Mouse (Mus musculus): ENCODE measurements at regions not wholly inside any gene's neighbourhood (a gene's known extent, or its start where the extent isn't known, plus 50 kb on each side); places are given as distances from the start of the nearest gene placed in this dataset.

DNA sequence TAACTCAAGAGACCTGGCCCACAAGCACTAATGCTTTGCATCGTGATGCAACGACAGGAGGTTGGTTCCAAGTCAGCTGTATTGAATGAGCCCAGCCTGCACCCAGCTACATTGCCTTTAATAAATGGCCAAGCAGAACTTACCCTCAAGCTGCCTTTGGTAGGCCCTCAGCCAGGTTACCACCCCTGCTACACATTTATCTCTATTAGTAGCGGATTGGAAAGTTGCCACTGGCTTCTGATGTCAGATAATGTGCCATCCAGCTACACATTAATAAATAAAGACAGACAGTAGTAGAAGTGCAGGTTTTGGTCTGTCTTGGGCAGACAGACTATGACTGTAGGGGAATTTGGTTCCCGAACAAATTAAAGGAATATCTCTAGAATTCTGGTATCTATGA is 82.0 kb upstream of the 4930583I09Rik start:
- no peak for DNase-seq (ENCODE audit: low read depth, low spot score)

GRCm38 (mm10) chr17:64916657-64917056 is 80.8 kb upstream of the 4930583I09Rik start:
- DNase-seq (ENCODE audit: low read depth, low spot score) = peak; percentile 56

GRCm38 (mm10) chr17:64915708-64916107 is 79.8 kb upstream of the 4930583I09Rik start:
- DNase-seq (ENCODE audit: low read depth, low spot score) = no peak

DNA sequence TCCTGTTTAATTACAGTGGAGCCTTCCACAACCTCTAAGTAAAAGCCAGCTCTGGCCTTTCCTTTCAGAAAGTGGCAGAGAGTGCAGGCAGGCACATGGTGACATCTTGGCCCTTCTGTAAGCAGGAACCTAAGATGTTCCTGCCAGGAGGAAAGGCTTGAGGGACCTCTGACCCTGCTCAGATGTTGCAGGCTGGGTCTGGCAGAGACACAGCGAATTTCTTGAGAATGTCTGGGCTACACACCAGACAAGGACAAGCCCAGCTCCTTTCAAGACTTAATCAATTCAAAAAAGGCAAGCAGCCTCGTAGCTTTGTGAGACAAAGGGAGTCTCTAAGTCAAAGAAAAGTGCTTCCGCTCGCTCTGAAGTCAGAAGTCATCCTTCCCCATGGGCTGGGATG is 79.2 kb upstream of the 4930583I09Rik start:
- no peak for DNase-seq (ENCODE audit: low read depth, low spot score)

- no peak for DNase-seq (ENCODE audit: low read depth, low spot score)
Measured at GRCm38 (mm10) chr17:64914302-64914701, 78.4 kb upstream of the 4930583I09Rik start.

DNA sequence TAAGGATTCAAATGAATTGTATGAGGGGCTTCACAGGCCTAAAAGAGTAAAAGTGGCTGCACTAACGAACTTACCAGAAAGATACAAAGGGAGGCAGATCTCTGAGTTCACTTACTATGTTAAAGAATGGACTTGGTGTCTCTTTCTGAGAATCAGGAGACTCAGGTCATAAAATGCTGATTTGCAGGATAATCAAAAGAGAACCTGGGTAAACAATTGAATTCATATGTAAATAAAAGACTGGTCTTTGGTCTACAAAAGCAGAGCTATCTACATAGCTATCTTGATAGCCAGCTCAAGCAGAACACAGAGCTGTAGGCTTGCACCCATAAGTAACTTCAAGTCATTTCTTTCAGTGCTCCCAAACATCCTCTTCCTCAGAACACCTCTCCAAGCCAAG is 72.8 kb upstream of the 4930583I09Rik start:
- no peak for DNase-seq (ENCODE audit: low read depth, low spot score)

- no peak for DNase-seq (ENCODE audit: low read depth, low spot score)
Measured at GRCm38 (mm10) chr17:64901721-64902623, 66.1 kb upstream of the 4930583I09Rik start.

GRCm38 (mm10) chr17:64897473-64897872 is 61.6 kb upstream of the 4930583I09Rik start:
- DNase-seq (ENCODE audit: low read depth, low spot score) = no peak

GRCm38 (mm10) chr17:64895886-64896285 is 60.0 kb upstream of the 4930583I09Rik start:
- no peak for DNase-seq (ENCODE audit: low read depth, low spot score)

DNA sequence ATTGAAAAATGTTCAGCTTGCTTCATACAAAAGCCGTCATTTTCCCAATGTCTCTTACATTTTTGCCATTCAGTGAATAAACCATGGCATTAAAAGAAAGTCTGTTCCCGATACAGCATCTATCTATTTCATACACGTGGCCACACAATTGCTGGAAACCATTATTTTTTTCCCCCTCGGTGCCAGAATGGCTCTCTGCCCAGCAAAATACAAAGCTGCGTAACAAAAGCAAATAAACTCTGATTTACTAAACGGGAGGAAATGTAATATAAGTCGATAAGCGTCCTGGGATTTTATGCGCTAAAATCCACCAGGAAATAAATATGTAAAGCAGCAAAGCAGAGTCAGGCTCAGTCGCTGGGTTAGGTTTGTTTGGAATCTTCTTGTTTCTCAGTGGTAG is 59.6 kb upstream of the 4930583I09Rik start:
- no peak for DNase-seq (ENCODE audit: low read depth, low spot score)

- no peak for DNase-seq (ENCODE audit: low read depth, low spot score)
Measured at GRCm38 (mm10) chr17:64893182-64893902, 57.5 kb upstream of the 4930583I09Rik start.
